Mouse (Mus musculus) heart, embryonic 13.5 days (tissue): ENCODE results near the gene Rnf213. TPM values are rescaled to one million over a fixed set of nuclear protein-coding genes. Genes with fewer than 3 reads are reported as not detected.

Source experiments
- ATAC-seq: fragments of 200-750 bp; cut with Nextera tagmentation; 2 replicates; pipeline ENCODE4 v1.8.0; 2017; ENCODE audit warnings: moderate TSS enrichment; ENCODE audit not compliant: insufficient number of reproducible peaks, low FRiP score, low TSS enrichment; ENCODE audit errors: extremely low read depth
- H3K27ac ChIP-seq: fragments of 300-500 bp; sonication (generic); replicated peaks from 2 replicates; pipeline ENCODE4 v1.5.1; 2015; ENCODE audit warnings: moderate library complexity, mild to moderate bottlenecking, inconsistent platforms
- H3K27me3 ChIP-seq: fragments of 300-500 bp; sonication (generic); replicated peaks from 2 replicates; pipeline ENCODE4 v1.6.1; 2015; ENCODE audit warnings: mild to moderate bottlenecking, inconsistent platforms
- H3K36me3 ChIP-seq: fragments of 300-500 bp; sonication (generic); 2 replicates; pipeline ENCODE4 v1.6.1; 2015; ENCODE audit warnings: mild to moderate bottlenecking, inconsistent platforms
- H3K4me1 ChIP-seq: fragments of 300-500 bp; sonication (generic); 2 replicates; pipeline ENCODE4 v1.6.1; 2015; ENCODE audit warnings: inconsistent platforms
- H3K4me2 ChIP-seq: fragments of 300-500 bp; sonication (generic); 2 replicates; pipeline ENCODE4 v1.6.1; 2015; ENCODE audit warnings: inconsistent platforms, mild to moderate bottlenecking, moderate library complexity
- H3K4me3 ChIP-seq: fragments of 300-500 bp; sonication (generic); 2 replicates; pipeline ENCODE4 v1.5.1; 2015; ENCODE audit warnings: moderate library complexity, mild to moderate bottlenecking, inconsistent platforms
- H3K9ac ChIP-seq: fragments of 300-500 bp; sonication (generic); 2 replicates; pipeline ENCODE4 v1.6.1; 2015; ENCODE audit warnings: inconsistent platforms, mild to moderate bottlenecking, moderate library complexity
- H3K9me3 ChIP-seq: fragments of 300-500 bp; sonication (generic); 2 replicates; pipeline ENCODE4 v1.6.1; 2016; ENCODE audit warnings: inconsistent platforms
- WGBS: fragments of 180-500 bp; shearing (Covaris S2); methylation state at CpG from one replicate; pipeline ENCODE4 v1.1.7; 2015; ENCODE audit warnings: mixed read lengths; 5-methylcytosine and 5-hydroxymethylcytosine counted together
- polyA plus RNA-seq: library from polyadenylated mRNA; unstranded; fragments of >200 nt; fragmentation: Nextera tagmentation; extraction: Ambion mirVana; gene quantifications from 2 replicates; pipeline ENCODE4 v1.2.1, GENCODE M21; 2015

Rnf213 gene
- polyA plus RNA-seq, 1 experiment from 2014 or later = 6.8 TPM

GRCm38 (mm10) chr11:119520005-119520712 lies 127.3 kb downstream of the Rnf213 start:
- no peak overlapping the region for H3K4me2 ChIP-seq
- no peak overlapping the region for H3K27ac ChIP-seq
- peaks cover 28% of the 10 kb centered on the region for H3K27me3 ChIP-seq
- no peaks in the 10 kb centered on the region for H3K36me3 ChIP-seq
- H3K4me1 ChIP-seq = peaks cover 4% of the 10 kb centered on the region
- no peak overlapping the region for H3K4me3 ChIP-seq
- WGBS = 45% methylated on average over 5 of the region's 5 CpGs
- no peak overlapping the region for H3K9ac ChIP-seq
- no peak for ATAC-seq
- H3K9me3 ChIP-seq = no peaks in the 10 kb centered on the region

GRCm38 (mm10) chr11:119520713-119521063 lies 127.8 kb downstream of the Rnf213 start:
- Histone ChIP-seq H3K36me3 (no peaks in the 10 kb centered on the region), H3K4me3 (no peak overlapping the region)
- ATAC-seq = no peak

GRCm38 (mm10) chr11:119521920-119522710 lies 129.2 kb downstream of the Rnf213 start:
- no peaks in the 10 kb centered on the region for H3K36me3 ChIP-seq
- no peaks in the 10 kb centered on the region for H3K9me3 ChIP-seq
- WGBS = 69% methylated on average over 6 of the region's 6 CpGs
- H3K27me3 ChIP-seq = peaks cover 10% of the 10 kb centered on the region; the same call in 1 of the 2 replicates
- H3K27ac ChIP-seq = no peak overlapping the region
- H3K4me1 ChIP-seq = peaks cover 3% of the 10 kb centered on the region
- no peak for ATAC-seq
- no peak overlapping the region for H3K4me2 ChIP-seq
- H3K4me3 ChIP-seq = no peak overlapping the region
- no peak overlapping the region for H3K9ac ChIP-seq

More at GRCm38 (mm10) chr11:119520713-119521063, 127.8 kb downstream of the Rnf213 start:
- H3K4me2 ChIP-seq = no peak overlapping the region
- H3K4me1 ChIP-seq = peaks cover 3% of the 10 kb centered on the region
- H3K27ac ChIP-seq = no peak overlapping the region
- H3K9ac ChIP-seq = no peak overlapping the region
- H3K27me3 ChIP-seq = peaks cover 22% of the 10 kb centered on the region
- no peaks in the 10 kb centered on the region for H3K9me3 ChIP-seq

- 67% methylated on average over 8 of the region's 8 CpGs for WGBS
- ATAC-seq = no peak
- Histone ChIP-seq H3K4me3 (no peak overlapping the region), H3K27ac (no peak overlapping the region), H3K36me3 (no peaks in the 10 kb centered on the region), H3K27me3 (peaks cover 5% of the 10 kb centered on the region; the same call in 1 of the 2 replicates), H3K9ac (no peak overlapping the region), H3K4me2 (no peak overlapping the region), H3K4me1 (peaks cover 3% of the 10 kb centered on the region), H3K9me3 (no peaks in the 10 kb centered on the region)
Observed at GRCm38 (mm10) chr11:119522779-119523178, 129.9 kb downstream of the Rnf213 start.

GRCm38 (mm10) chr11:119523392-119523791 lies 130.5 kb downstream of the Rnf213 start:
- H3K27ac ChIP-seq = no peak overlapping the region
- no peak overlapping the region for H3K9ac ChIP-seq
- 0 out of 2 replicates have a peak, but pooled peaks cover 3% of the 10 kb centered on the region for H3K27me3 ChIP-seq
- H3K9me3 ChIP-seq = no peaks in the 10 kb centered on the region
- no peak overlapping the region for H3K4me2 ChIP-seq
- H3K36me3 ChIP-seq = no peaks in the 10 kb centered on the region
- ATAC-seq = no peak
- peaks cover 3% of the 10 kb centered on the region for H3K4me1 ChIP-seq
- WGBS = 73% methylated on average over 3 of the region's 3 CpGs
- H3K4me3 ChIP-seq = no peak overlapping the region

- H3K9me3 ChIP-seq = no peaks in the 10 kb centered on the region
- H3K4me3 ChIP-seq = peak overlapping the region; percentile 66
- H3K36me3 ChIP-seq = no peaks in the 10 kb centered on the region
- peaks cover 3% of the 10 kb centered on the region for H3K4me1 ChIP-seq
- no peak overlapping the region for H3K27ac ChIP-seq
- H3K27me3 ChIP-seq = peaks cover 3% of the 10 kb centered on the region; the same call in 1 of the 2 replicates
- ATAC-seq = peak; percentile 79; the same call in 1 of the 2 replicates
- peak overlapping the region; percentile 77 for H3K4me2 ChIP-seq
- peak overlapping the region; percentile 82 for H3K9ac ChIP-seq
- 1% methylated on average over 33 of the region's 33 CpGs for WGBS
Observed at GRCm38 (mm10) chr11:119524545-119524949, 131.6 kb downstream of the Rnf213 start.

GRCm38 (mm10) chr11:119526068-119526966 lies 133.4 kb downstream of the Rnf213 start:
- Histone ChIP-seq H3K27me3 (peaks cover 7% of the 10 kb centered on the region), H3K9me3 (no peaks in the 10 kb centered on the region), H3K36me3 (no peaks in the 10 kb centered on the region), H3K27ac (no peak overlapping the region), H3K4me2 (no peak overlapping the region), H3K4me1 (peaks cover 3% of the 10 kb centered on the region), H3K9ac (no peak overlapping the region), H3K4me3 (no peak overlapping the region)
- no peak for ATAC-seq
- 74% methylated on average over 14 of the region's 14 CpGs for WGBS

GRCm38 (mm10) chr11:119528930-119529329 lies 136.0 kb downstream of the Rnf213 start:
- no peak for ATAC-seq
- no peaks in the 10 kb centered on the region for H3K9me3 ChIP-seq
- WGBS = 57% methylated on average over 11 of the region's 11 CpGs
- no peaks in the 10 kb centered on the region for H3K36me3 ChIP-seq
- no peak overlapping the region for H3K4me3 ChIP-seq
- H3K9ac ChIP-seq = no peak overlapping the region
- H3K27me3 ChIP-seq = peaks cover 29% of the 10 kb centered on the region
- H3K27ac ChIP-seq = no peak overlapping the region
- H3K4me1 ChIP-seq = peaks cover 3% of the 10 kb centered on the region
- H3K4me2 ChIP-seq = no peak overlapping the region

- no peak for ATAC-seq
- no peaks in the 10 kb centered on the region for H3K9me3 ChIP-seq
Observed at GRCm38 (mm10) chr11:119532460-119532859, 139.6 kb downstream of the Rnf213 start.

GRCm38 (mm10) chr11:119533745-119534144 lies 140.8 kb downstream of the Rnf213 start:
- Histone ChIP-seq H3K36me3 (no peaks in the 10 kb centered on the region), H3K27me3 (peaks cover 38% of the 10 kb centered on the region), H3K4me2 (no peak overlapping the region), H3K9ac (no peak overlapping the region), H3K4me3 (no peak overlapping the region), H3K27ac (no peak overlapping the region), H3K4me1 (no peaks in the 10 kb centered on the region), H3K9me3 (no peaks in the 10 kb centered on the region)
- WGBS = 58% methylated on average over 7 of the region's 7 CpGs
- ATAC-seq = no peak

More at GRCm38 (mm10) chr11:119532460-119532859, 139.6 kb downstream of the Rnf213 start:
- peaks cover 34% of the 10 kb centered on the region for H3K27me3 ChIP-seq
- no peak overlapping the region for H3K27ac ChIP-seq
- 59% methylated on average over 8 of the region's 8 CpGs for WGBS
- no peaks in the 10 kb centered on the region for H3K4me1 ChIP-seq
- no peak overlapping the region for H3K4me2 ChIP-seq
- H3K4me3 ChIP-seq = no peak overlapping the region
- H3K36me3 ChIP-seq = no peaks in the 10 kb centered on the region
- no peak overlapping the region for H3K9ac ChIP-seq
